Mouse (Mus musculus) CH12.LX (cell line): Measurements from ENCODE around the gene Nudc.

ENCODE experiments used
- CTCF ChIP-seq, 2 experiments: IDR thresholded peaks in 1 of 2; conservative IDR thresholded peaks in 1 of 2; 2 replicates each; pipeline ENCODE4 v1.5.1; 2011 to 2012; ENCODE audit warnings: low read depth in 2 of 2, low read length in 2 of 2, improper control_type of control experiment in 1 of 2, inconsistent platforms in 1 of 2, mild to moderate bottlenecking in 1 of 2, moderate library complexity in 1 of 2
- E2F4 ChIP-seq: IDR thresholded peaks from 2 replicates; pipeline ENCODE4 v1.6.1; 2011; ENCODE audit warnings: low read depth, low read length, improper control_type of control experiment; ENCODE audit not compliant: insufficient replicate concordance
- EP300 ChIP-seq: IDR thresholded peaks from 2 replicates; pipeline ENCODE4 v1.6.1; 2011; ENCODE audit warnings: low read length, improper control_type of control experiment
- ETS1 ChIP-seq: conservative IDR thresholded peaks from 2 replicates; pipeline ENCODE4 v1.6.1; 2012; ENCODE audit warnings: low read depth, mild to moderate bottlenecking, inconsistent platforms, low read length, improper control_type of control experiment, moderate library complexity
- GABPA ChIP-seq: IDR thresholded peaks from 2 replicates; pipeline ENCODE4 v1.6.1; 2012; ENCODE audit warnings: low read depth, low read length, improper control_type of control experiment, inconsistent platforms; ENCODE audit not compliant: insufficient replicate concordance
- MAZ ChIP-seq: IDR thresholded peaks from 2 replicates; pipeline ENCODE4 v1.6.1; 2012; ENCODE audit warnings: low read depth, mild to moderate bottlenecking, inconsistent platforms, low read length, improper control_type of control experiment, moderate library complexity
- MYC ChIP-seq: IDR thresholded peaks from 2 replicates; pipeline ENCODE4 v1.6.1; 2011; ENCODE audit warnings: low read depth, mild to moderate bottlenecking, improper control_type of control experiment, low read length
- POLR2A ChIP-seq: IDR thresholded peaks from 2 replicates; pipeline ENCODE4 v1.6.1; 2011; ENCODE audit warnings: low read depth, mild to moderate bottlenecking, improper control_type of control experiment, low read length
- TCF12 ChIP-seq: IDR thresholded peaks from 2 replicates; pipeline ENCODE4 v1.6.1; 2014; ENCODE audit warnings: low read depth, mild to moderate bottlenecking, inconsistent platforms, low read length, improper control_type of control experiment
- UBTF ChIP-seq: IDR thresholded peaks from 2 replicates; pipeline ENCODE4 v1.6.1; 2012; ENCODE audit warnings: low read depth, mild to moderate bottlenecking, inconsistent platforms, low read length, improper control_type of control experiment, moderate library complexity
- USF1 ChIP-seq: IDR thresholded peaks from 2 replicates; pipeline ENCODE4 v1.6.1; 2014; ENCODE audit warnings: low read depth, mild to moderate bottlenecking, inconsistent platforms, low read length, improper control_type of control experiment
- ZC3H11A ChIP-seq: IDR thresholded peaks from 2 replicates; pipeline ENCODE4 v1.6.1; 2012; ENCODE audit warnings: low read depth, mild to moderate bottlenecking, inconsistent platforms, low read length, improper control_type of control experiment
- ZNF384 ChIP-seq: IDR thresholded peaks from 2 replicates; pipeline ENCODE4 v1.6.1; 2012; ENCODE audit warnings: low read depth, low read length, improper control_type of control experiment, inconsistent platforms

DNA sequence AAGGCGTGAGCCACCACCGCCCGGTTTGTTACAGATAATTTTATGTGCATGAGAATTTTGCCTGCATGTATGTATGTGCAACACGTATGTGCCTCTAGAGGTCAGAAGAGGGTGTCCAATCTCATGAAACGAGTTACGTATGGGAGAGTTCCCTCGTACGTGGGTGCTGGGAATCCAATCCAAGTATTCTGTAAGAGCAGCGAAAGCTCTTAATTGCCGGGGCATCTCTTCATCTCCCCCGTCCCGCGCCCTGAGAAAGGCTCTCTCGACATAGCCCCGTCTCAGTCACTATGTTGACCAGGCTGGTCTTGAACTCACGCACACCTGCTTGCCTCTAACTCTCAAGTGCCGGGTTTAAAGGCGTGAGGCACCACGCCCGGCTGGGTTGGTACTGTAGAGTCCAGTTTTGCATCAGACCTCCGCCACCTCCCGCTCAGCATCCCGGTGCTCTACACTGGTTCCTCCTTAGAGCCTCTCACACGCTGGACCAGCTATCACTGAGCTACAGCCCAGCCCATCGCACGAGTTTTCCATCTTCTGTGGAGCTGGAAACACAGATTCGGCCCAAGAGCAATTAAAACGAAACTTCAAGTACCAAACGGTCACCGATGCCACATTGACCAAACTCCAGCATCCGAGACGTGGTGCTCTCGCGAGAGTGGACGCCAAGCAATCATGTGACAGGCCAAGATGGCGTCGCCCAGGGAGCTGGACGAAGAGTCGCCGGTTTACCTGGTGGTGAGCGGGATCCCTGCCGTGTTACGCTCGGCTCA lies 28.5 kb upstream of the Nudc start, which contains the start of gene Gpatch3:
- peak; percentile 19 to 34; a peak in 3 of 4 replicates for TF ChIP-seq CTCF (conservative IDR thresholded peaks at IDR 0.05 in 1 of 2, IDR thresholded peaks at IDR 0.05 in 1 of 2; ENCODE audit: low read depth in 2 of 2, low read length in 2 of 2)
- TF ChIP-seq POLR2A: peak; percentile 85
- TF ChIP-seq USF1: peak; percentile 93
- TF ChIP-seq GABPA: no peak
- peak; percentile 93 for TF ChIP-seq TCF12
- TF ChIP-seq MYC: 0 out of 2 replicates have a peak, but pooled peaks have one; percentile 48
- TF ChIP-seq ETS1: no peak
- no peak for TF ChIP-seq E2F4
- no peak for TF ChIP-seq EP300
- 0 out of 2 replicates have a peak, but pooled peaks have one; percentile 37 for TF ChIP-seq MAZ
- no peak for TF ChIP-seq ZNF384
- TF ChIP-seq ZC3H11A: no peak
- TF ChIP-seq UBTF: no peak
